Mouse (Mus musculus) embryonic facial prominence, embryonic 11.5 days (tissue): ENCODE measurements around the gene Ptprd. TPM values are rescaled to one million over a fixed set of nuclear protein-coding genes. Genes with fewer than 3 reads are reported as not detected.

Source experiments
- ATAC-seq: fragments of 200-750 bp; cut with Nextera tagmentation; replicated peaks from 2 replicates; pipeline ENCODE4 v1.8.0; 2017; ENCODE audit warnings: low read depth; ENCODE audit not compliant: insufficient number of reproducible peaks, low FRiP score, low TSS enrichment
- DNase-seq: peaks from one replicate; pipeline ENCODE4 v3.0.0-alpha.2; 2015; ENCODE audit warnings: low spot score
- H3K27ac ChIP-seq: fragments of 300-500 bp; sonication (generic); replicated peaks from 2 replicates; pipeline ENCODE4 v1.5.1; 2014; ENCODE audit warnings: mild to moderate bottlenecking, low read depth, low read length, control low read depth
- H3K27me3 ChIP-seq: fragments of 300-500 bp; sonication (generic); 2 replicates; pipeline ENCODE4 v1.6.1; 2014; ENCODE audit warnings: mild to moderate bottlenecking, low read length, moderate library complexity, mixed read lengths; ENCODE audit not compliant: control insufficient read depth, insufficient read depth
- H3K36me3 ChIP-seq: fragments of 300-500 bp; sonication (generic); replicated peaks from 2 replicates; pipeline ENCODE4 v1.6.1; 2014; ENCODE audit warnings: low read depth, mild to moderate bottlenecking, low read length, moderate library complexity, mixed read lengths; ENCODE audit not compliant: control insufficient read depth, insufficient read depth
- H3K4me1 ChIP-seq: fragments of 300-500 bp; sonication (generic); 2 replicates; pipeline ENCODE4 v1.6.1; 2014; ENCODE audit warnings: low read length, mixed read lengths; ENCODE audit not compliant: control insufficient read depth, insufficient read depth
- H3K4me2 ChIP-seq: fragments of 300-500 bp; sonication (generic); 2 replicates; pipeline ENCODE4 v1.6.1; 2014; ENCODE audit warnings: low read depth, mild to moderate bottlenecking, control low read depth, low read length, moderate library complexity
- H3K4me3 ChIP-seq: fragments of 300-500 bp; sonication (generic); 2 replicates; pipeline ENCODE4 v1.5.1; 2014; ENCODE audit warnings: low read depth, low read length, control low read depth
- H3K9ac ChIP-seq: fragments of 300-500 bp; sonication (generic); replicated peaks from 2 replicates; pipeline ENCODE4 v1.6.1; 2014; ENCODE audit warnings: mild to moderate bottlenecking, control low read depth, low read length
- H3K9me3 ChIP-seq: fragments of 300-500 bp; sonication (generic); replicated peaks from 2 replicates; pipeline ENCODE4 v1.6.1; 2016; ENCODE audit warnings: mild to moderate bottlenecking, low read length, inconsistent platforms, mixed read lengths; ENCODE audit not compliant: control insufficient read depth
- WGBS: fragments of 180-500 bp; shearing (Covaris S2); extraction: QIAGEN DNeasy Blood & Tissue Kit; methylation state at CpG from one replicate; pipeline ENCODE4 v1.1.7; 2014; 5-methylcytosine and 5-hydroxymethylcytosine counted together
- polyA plus RNA-seq: library from polyadenylated mRNA; unstranded; fragments of >200 nt; fragmentation: Nextera tagmentation; extraction: Ambion mirVana; gene quantifications from 2 replicates; pipeline ENCODE4 v1.2.1, GENCODE M21; 2014

Gene Ptprd
- polyA plus RNA-seq, 1 experiment from 2014 or later: 19.9 TPM

GRCm38 (mm10) chr4:76319874-76320273, 1891.9 kb downstream of the Ptprd start:
- Histone ChIP-seq H3K9me3 (no peaks in the 10 kb centered on the region), H3K4me2 (no peak overlapping the region), H3K36me3 (no peaks in the 10 kb centered on the region), H3K27me3 (no peaks in the 10 kb centered on the region), H3K4me1 (no peaks in the 10 kb centered on the region), H3K9ac (no peak overlapping the region), H3K4me3 (no peak overlapping the region), H3K27ac (no peak overlapping the region)
- DNase-seq (no peak), ATAC-seq (no peak)
- WGBS: 62% methylated on average over 4 of the region's 4 CpGs

GRCm38 (mm10) chr4:76315977-76316376, 1895.8 kb downstream of the Ptprd start:
- Histone ChIP-seq H3K4me3 (no peak overlapping the region), H3K27me3 (no peaks in the 10 kb centered on the region), H3K9me3 (no peaks in the 10 kb centered on the region), H3K4me2 (no peak overlapping the region), H3K27ac (no peak overlapping the region), H3K9ac (no peak overlapping the region), H3K4me1 (no peaks in the 10 kb centered on the region), H3K36me3 (no peaks in the 10 kb centered on the region)
- WGBS: 92% methylated on average over 2 of the region's 2 CpGs
- DNase-seq: no peak
- ATAC-seq: no peak

- Histone ChIP-seq H3K36me3 (no peaks in the 10 kb centered on the region), H3K27me3 (no peaks in the 10 kb centered on the region), H3K9ac (no peak overlapping the region), H3K4me3 (no peak overlapping the region), H3K9me3 (no peaks in the 10 kb centered on the region), H3K4me1 (no peaks in the 10 kb centered on the region), H3K4me2 (no peak overlapping the region), H3K27ac (no peak overlapping the region)
- DNase-seq (no peak), ATAC-seq (no peak)
- WGBS: 86% methylated on average over 3 of the region's 3 CpGs
These were observed 1898.0 kb downstream of the Ptprd start for GRCm38 (mm10) chr4:76313749-76314148.

- H3K4me2 ChIP-seq: no peak overlapping the region
- no peaks in the 10 kb centered on the region for H3K36me3 ChIP-seq
- no peaks in the 10 kb centered on the region for H3K4me1 ChIP-seq
- H3K9ac ChIP-seq: no peak overlapping the region
- no peaks in the 10 kb centered on the region for H3K27me3 ChIP-seq
- DNase-seq (no peak), ATAC-seq (no peak)
- WGBS: 76% methylated on average over 3 of the region's 3 CpGs
- H3K4me3 ChIP-seq: no peak overlapping the region
- no peaks in the 10 kb centered on the region for H3K9me3 ChIP-seq
- H3K27ac ChIP-seq: no peak overlapping the region
These were observed 1899.2 kb downstream of the Ptprd start for GRCm38 (mm10) chr4:76312593-76312992.

- Histone ChIP-seq H3K4me2 (no peak overlapping the region), H3K4me1 (no peaks in the 10 kb centered on the region), H3K27ac (no peak overlapping the region), H3K4me3 (no peak overlapping the region), H3K9ac (no peak overlapping the region), H3K9me3 (no peaks in the 10 kb centered on the region), H3K27me3 (no peaks in the 10 kb centered on the region), H3K36me3 (no peaks in the 10 kb centered on the region)
- ATAC-seq (no peak), DNase-seq (no peak)
- 74% methylated on average over 5 of the region's 5 CpGs for WGBS
These were observed 1905.8 kb downstream of the Ptprd start for GRCm38 (mm10) chr4:76305987-76306386.

GRCm38 (mm10) chr4:76297375-76297774, 1914.4 kb downstream of the Ptprd start:
- WGBS: 71% methylated on average over 3 of the region's 3 CpGs
- Histone ChIP-seq H3K9me3 (no peaks in the 10 kb centered on the region), H3K4me1 (no peaks in the 10 kb centered on the region), H3K4me3 (no peak overlapping the region), H3K27me3 (no peaks in the 10 kb centered on the region), H3K36me3 (no peaks in the 10 kb centered on the region), H3K9ac (no peak overlapping the region), H3K27ac (no peak overlapping the region), H3K4me2 (no peak overlapping the region)
- ATAC-seq (no peak), DNase-seq (peak; percentile 27)

- H3K9ac ChIP-seq: no peak overlapping the region
- DNase-seq (no peak), ATAC-seq (no peak)
- no peaks in the 10 kb centered on the region for H3K36me3 ChIP-seq
- no peak overlapping the region for H3K27ac ChIP-seq
- WGBS: 82% methylated on average over 8 of the region's 8 CpGs
- H3K4me1 ChIP-seq: no peaks in the 10 kb centered on the region; the same call in 1 of the 2 replicates
- no peak overlapping the region for H3K4me3 ChIP-seq
- no peaks in the 10 kb centered on the region for H3K27me3 ChIP-seq
- no peak overlapping the region for H3K4me2 ChIP-seq
- no peaks in the 10 kb centered on the region for H3K9me3 ChIP-seq
These were observed 1918.9 kb downstream of the Ptprd start for GRCm38 (mm10) chr4:76292733-76293357.

- H3K36me3 ChIP-seq: no peaks in the 10 kb centered on the region
- H3K9ac ChIP-seq: no peak overlapping the region
- H3K27me3 ChIP-seq: no peaks in the 10 kb centered on the region
- ATAC-seq (no peak), DNase-seq (no peak)
- 92% methylated on average over 1 of the region's 1 CpGs for WGBS
- H3K4me1 ChIP-seq: no peaks in the 10 kb centered on the region; the same call in 1 of the 2 replicates
- H3K27ac ChIP-seq: no peak overlapping the region
- no peaks in the 10 kb centered on the region for H3K9me3 ChIP-seq
- H3K4me2 ChIP-seq: no peak overlapping the region
- H3K4me3 ChIP-seq: no peak overlapping the region
These were observed 1921.3 kb downstream of the Ptprd start for GRCm38 (mm10) chr4:76290484-76290818.
